Mouse (Mus musculus) left cerebral cortex, adult 2 months (tissue): ENCODE measurements around the gene Fam163b. TPM values are rescaled to one million over a fixed set of nuclear protein-coding genes. Genes with fewer than 3 reads are reported as not detected.

Experiments used
- DNase-seq, 2 experiments: peaks; one replicate each; pipeline ENCODE4 v3.0.0; 2021 to 2022; ENCODE audit warnings: low spot score in 2 of 2, mixed read lengths in 1 of 2; ENCODE audit errors: extremely low spot score in 1 of 2
- H3K27ac ChIP-seq: fragments of 200-600 bp; 2 replicates; pipeline ENCODE4 v1.8.1; 2022
- H3K4me3 ChIP-seq: fragments of 200-600 bp; 2 replicates; pipeline ENCODE4 v1.8.1; 2022
- CTCF ChIP-seq: fragments of 200-600 bp; IDR thresholded peaks from 2 replicates; pipeline ENCODE4 v1.8.1; 2022; ENCODE audit warnings: antibody characterized with exemption, mild to moderate bottlenecking, moderate library complexity
- intact Hi-C: fragments of 180-260 bp; cut with DNase I; formaldehyde crosslinking; loops from one replicate; pipeline ENCODE4 v1.15.1; 2025
- total RNA-seq, 2 experiments: library from RNA; stranded (reverse); gene quantifications; 2 replicates each; pipeline ENCODE4 v1.2.3; 2021

The Fam163b gene
- total RNA-seq, 2 experiments from 2014 or later: 103 to 109 TPM

- intact Hi-C loops: no loop called here
- no peak overlapping the region for H3K4me3 ChIP-seq
- DNase-seq: no peak
- no peak for TF ChIP-seq CTCF
- H3K27ac ChIP-seq: no peak overlapping the region
Measured at GRCm38 (mm10) chr2:27067996-27068395, 74.3 kb downstream of the Fam163b start.

- intact Hi-C loops: no loop called here
- no peak overlapping the region for H3K27ac ChIP-seq
- TF ChIP-seq CTCF: no peak
- DNase-seq: no peak
- no peak overlapping the region for H3K4me3 ChIP-seq
Measured at GRCm38 (mm10) chr2:27067124-27067523, 75.2 kb downstream of the Fam163b start.

Other genes with a start within 250 kb of the Fam163b start
- 10 to 100 TPM; 25.4 to 27.3 TPM for gene Surf6, start 239.6 kb downstream of the Fam163b start, total RNA-seq
- gene Med22, start 231.8 kb downstream of the Fam163b start, total RNA-seq: 10 to 100 TPM; 44.5 to 46.6 TPM
- gene Rpl7a, start 231.7 kb downstream of the Fam163b start, total RNA-seq: 100 to 1,000 TPM; 208 to 232 TPM
- gene Surf2, start 226.1 kb downstream of the Fam163b start, total RNA-seq: 10 to 100 TPM; 37.8 to 37.9 TPM
- 10 to 100 TPM; 96.6 to 97.2 TPM for gene Surf1, start 226.0 kb downstream of the Fam163b start, total RNA-seq
- 10 to 100 TPM; 46.6 to 50.0 TPM for gene Surf4, start 208.6 kb downstream of the Fam163b start, total RNA-seq
- under 1 TPM in 1 of 2 experiments, not detected in 1; 0.37 TPM for gene Stkld1, start 208.4 kb downstream of the Fam163b start, total RNA-seq
- gene Rexo4, start 178.1 kb downstream of the Fam163b start, total RNA-seq: 10 to 100 TPM; 60.1 to 69.6 TPM
- gene Adamts13, start 169.1 kb downstream of the Fam163b start, total RNA-seq: 1 to 10 TPM; 1.8 to 2.3 TPM
- 10 to 100 TPM; 46.3 to 48.2 TPM for gene Cacfd1, start 132.6 kb downstream of the Fam163b start, total RNA-seq
- gene Slc2a6, start 114.5 kb downstream of the Fam163b start, total RNA-seq: 10 to 100 TPM; 28.9 to 29.1 TPM
- under 1 TPM in 1 of 2 experiments, not detected in 1; 0.75 TPM for gene Mymk, start 70.3 kb downstream of the Fam163b start, total RNA-seq
- 10 to 100 TPM; 16.2 to 21.4 TPM for gene Adamtsl2, start 63.1 kb downstream of the Fam163b start, total RNA-seq
- gene Dbh, start 22.7 kb upstream of the Fam163b start, total RNA-seq: under 1 TPM; 0.23 to 0.30 TPM
- gene Sardh, start 105.8 kb upstream of the Fam163b start, total RNA-seq: 1 to 10 TPM; 8.0 to 8.4 TPM